Mouse (Mus musculus) forebrain, embryonic 12.5 days (tissue): ENCODE measurements around the gene Tpst2. TPM values are rescaled to one million over a fixed set of nuclear protein-coding genes. Genes with fewer than 3 reads are reported as not detected.
A peak's percentile ranks its signal among the peaks of the same experiment; 100 is the strongest.

Source experiments
- ATAC-seq: fragments of 200-750 bp; cut with Nextera tagmentation; 2 replicates; pipeline ENCODE4 v1.8.0; 2017; ENCODE audit warnings: moderate TSS enrichment; ENCODE audit not compliant: low FRiP score
- H3K27ac ChIP-seq: fragments of 300-500 bp; sonication (generic); 2 replicates; pipeline ENCODE4 v1.5.1; 2016; ENCODE audit warnings: mild to moderate bottlenecking
- H3K27me3 ChIP-seq: fragments of 300-500 bp; sonication (generic); 2 replicates; pipeline ENCODE4 v1.6.1; 2016; ENCODE audit warnings: mild to moderate bottlenecking
- H3K36me3 ChIP-seq: fragments of 300-500 bp; sonication (generic); replicated peaks from 2 replicates; pipeline ENCODE4 v1.6.1; 2016; ENCODE audit warnings: mild to moderate bottlenecking
- H3K4me1 ChIP-seq: fragments of 300-500 bp; sonication (generic); 2 replicates; pipeline ENCODE4 v1.6.1; 2016
- H3K4me2 ChIP-seq: fragments of 300-500 bp; sonication (generic); 2 replicates; pipeline ENCODE4 v1.6.1; 2016; ENCODE audit warnings: mild to moderate bottlenecking, moderate library complexity
- H3K4me3 ChIP-seq: fragments of 300-500 bp; sonication (generic); replicated peaks from 2 replicates; pipeline ENCODE4 v1.5.1; 2016; ENCODE audit warnings: mild to moderate bottlenecking
- H3K9ac ChIP-seq: fragments of 300-500 bp; sonication (generic); 2 replicates; pipeline ENCODE4 v1.6.1; 2016; ENCODE audit warnings: mild to moderate bottlenecking
- H3K9me3 ChIP-seq: fragments of 300-500 bp; sonication (generic); 2 replicates; pipeline ENCODE4 v1.6.1; 2016
- WGBS: fragments of 180-500 bp; shearing (Covaris S2); methylation state at CpG from one replicate; pipeline ENCODE4 v1.1.7; 2016; 5-methylcytosine and 5-hydroxymethylcytosine counted together
- polyA plus RNA-seq: library from polyadenylated mRNA; unstranded; fragments of >200 nt; fragmentation: Nextera tagmentation; extraction: Ambion mirVana; gene quantifications from 2 replicates; pipeline ENCODE4 v1.2.1, GENCODE M21; 2016

Tpst2 gene
- polyA plus RNA-seq, 1 experiment from 2014 or later = 27.1 TPM

GRCm38 (mm10) chr5:112335473-112335872 is 59.0 kb downstream of the Tpst2 start:
- Histone ChIP-seq H3K9me3 (no peaks in the 10 kb centered on the region), H3K4me1 (no peaks in the 10 kb centered on the region), H3K27me3 (no peaks in the 10 kb centered on the region), H3K36me3 (peaks cover 90% of the 10 kb centered on the region), H3K4me3 (no peak overlapping the region), H3K27ac (no peak overlapping the region), H3K4me2 (no peak overlapping the region), H3K9ac (no peak overlapping the region)
- WGBS = 17% methylated on average over 2 of the region's 2 CpGs
- 0 out of 2 replicates have a peak, but pooled peaks have one; percentile 36 for ATAC-seq

GRCm38 (mm10) chr5:112337004-112337403 is 60.5 kb downstream of the Tpst2 start:
- Histone ChIP-seq H3K4me3 (no peak overlapping the region), H3K27me3 (no peaks in the 10 kb centered on the region), H3K4me1 (peaks cover 9% of the 10 kb centered on the region), H3K36me3 (peaks cover 75% of the 10 kb centered on the region), H3K4me2 (no peak overlapping the region), H3K27ac (no peak overlapping the region), H3K9me3 (no peaks in the 10 kb centered on the region), H3K9ac (no peak overlapping the region)
- ATAC-seq = no peak
- WGBS = 94% methylated on average over 22 of the region's 22 CpGs

GRCm38 (mm10) chr5:112339215-112339614 is 62.7 kb downstream of the Tpst2 start:
- Histone ChIP-seq H3K27ac (no peak overlapping the region), H3K9me3 (no peaks in the 10 kb centered on the region), H3K27me3 (no peaks in the 10 kb centered on the region), H3K36me3 (peaks cover 53% of the 10 kb centered on the region), H3K4me2 (no peak overlapping the region), H3K9ac (no peak overlapping the region), H3K4me3 (no peak overlapping the region), H3K4me1 (peaks cover 25% of the 10 kb centered on the region)
- no peak for ATAC-seq
- 78% methylated on average over 7 of the region's 7 CpGs for WGBS

GRCm38 (mm10) chr5:112342463-112343204 is 66.1 kb downstream of the Tpst2 start, which contains the start of the genes Srrd and Hps4:
Gene Srrd, minus strand, starts transcription at chr5:112343040.
Gene Hps4, plus strand, starts transcription at chr5:112343083.
- H3K36me3 ChIP-seq = peaks cover 31% of the 10 kb centered on the region
- peak within 1 kb of the TSS; percentile 70 for H3K27ac ChIP-seq
- ATAC-seq = peak; percentile 77
- H3K4me2 ChIP-seq = peak within 1 kb of the TSS; percentile 76
- H3K9ac ChIP-seq = peak within 1 kb of the TSS; percentile 79
- no peaks in the 10 kb centered on the region for H3K27me3 ChIP-seq
- 2% methylated on average over 50 of the region's 64 CpGs for WGBS
- no peaks in the 10 kb centered on the region for H3K9me3 ChIP-seq
- peak within 1 kb of the TSS; percentile 90 for H3K4me3 ChIP-seq
- peaks cover 39% of the 10 kb centered on the region for H3K4me1 ChIP-seq

- under 1% methylated on average over 24 of the region's 24 CpGs for WGBS
- peak overlapping the region; percentile 70 for H3K27ac ChIP-seq
Measured at GRCm38 (mm10) chr5:112343205-112343595, 66.7 kb downstream of the Tpst2 start.

GRCm38 (mm10) chr5:112344092-112344960 is 67.8 kb downstream of the Tpst2 start:
- H3K9ac ChIP-seq = 0 out of 2 replicates have a peak overlapping the region, but pooled peaks have one; percentile 29
- H3K27me3 ChIP-seq = no peaks in the 10 kb centered on the region
- H3K36me3 ChIP-seq = peaks cover 31% of the 10 kb centered on the region
- no peak overlapping the region for H3K4me2 ChIP-seq
- ATAC-seq = no peak
- H3K9me3 ChIP-seq = no peaks in the 10 kb centered on the region
- H3K4me3 ChIP-seq = no peak overlapping the region
- H3K27ac ChIP-seq = no peak overlapping the region
- peaks cover 39% of the 10 kb centered on the region for H3K4me1 ChIP-seq
- 74% methylated on average over 6 of the region's 6 CpGs for WGBS

More at GRCm38 (mm10) chr5:112343205-112343595, 66.7 kb downstream of the Tpst2 start:
- H3K36me3 ChIP-seq = peaks cover 29% of the 10 kb centered on the region
- H3K4me3 ChIP-seq = peak overlapping the region; percentile 90
- H3K9ac ChIP-seq = peak overlapping the region; percentile 79
- H3K4me2 ChIP-seq = peak overlapping the region; percentile 76
- peaks cover 39% of the 10 kb centered on the region for H3K4me1 ChIP-seq
- H3K27me3 ChIP-seq = no peaks in the 10 kb centered on the region
- ATAC-seq = peak; percentile 75
- H3K9me3 ChIP-seq = no peaks in the 10 kb centered on the region

GRCm38 (mm10) chr5:112346211-112346965 is 69.9 kb downstream of the Tpst2 start:
- ATAC-seq = no peak

GRCm38 (mm10) chr5:112349169-112349568 is 72.7 kb downstream of the Tpst2 start:
- H3K36me3 ChIP-seq = peaks cover 67% of the 10 kb centered on the region
- H3K9me3 ChIP-seq = no peaks in the 10 kb centered on the region
- H3K27ac ChIP-seq = no peak overlapping the region
- H3K4me2 ChIP-seq = no peak overlapping the region
- no peak overlapping the region for H3K4me3 ChIP-seq
- peaks cover 15% of the 10 kb centered on the region; the same call in 1 of the 2 replicates for H3K4me1 ChIP-seq
- no peak overlapping the region for H3K9ac ChIP-seq
- H3K27me3 ChIP-seq = no peaks in the 10 kb centered on the region
- no peak for ATAC-seq
- WGBS = 96% methylated on average over 8 of the region's 8 CpGs

More at GRCm38 (mm10) chr5:112346211-112346965, 69.9 kb downstream of the Tpst2 start:
- Histone ChIP-seq H3K4me1 (peaks cover 36% of the 10 kb centered on the region), H3K4me3 (no peak overlapping the region), H3K27ac (no peak overlapping the region), H3K9me3 (no peaks in the 10 kb centered on the region), H3K4me2 (no peak overlapping the region), H3K36me3 (peaks cover 47% of the 10 kb centered on the region), H3K9ac (no peak overlapping the region), H3K27me3 (no peaks in the 10 kb centered on the region)
- 89% methylated on average over 16 of the region's 16 CpGs for WGBS

- H3K4me2 ChIP-seq = no peak overlapping the region
- H3K4me3 ChIP-seq = no peak overlapping the region
- WGBS = 89% methylated on average over 6 of the region's 6 CpGs
- no peak for ATAC-seq
- no peak overlapping the region for H3K27ac ChIP-seq
- H3K4me1 ChIP-seq = no peaks in the 10 kb centered on the region
- peaks cover 75% of the 10 kb centered on the region for H3K36me3 ChIP-seq
- no peaks in the 10 kb centered on the region for H3K9me3 ChIP-seq
- H3K9ac ChIP-seq = no peak overlapping the region
- H3K27me3 ChIP-seq = no peaks in the 10 kb centered on the region
Measured at GRCm38 (mm10) chr5:112355493-112355892, 79.0 kb downstream of the Tpst2 start.

GRCm38 (mm10) chr5:112355910-112356309 is 79.4 kb downstream of the Tpst2 start, which contains the start of gene Gm6583:
Gene Gm6583, minus strand, starts transcription at chr5:112356033.
- peaks cover 71% of the 10 kb centered on the region for H3K36me3 ChIP-seq

GRCm38 (mm10) chr5:112356322-112356721 is 79.8 kb downstream of the Tpst2 start:
- ATAC-seq = no peak
- Histone ChIP-seq H3K4me2 (no peak overlapping the region), H3K9me3 (no peaks in the 10 kb centered on the region), H3K4me1 (no peaks in the 10 kb centered on the region), H3K9ac (no peak overlapping the region), H3K36me3 (peaks cover 67% of the 10 kb centered on the region), H3K27me3 (no peaks in the 10 kb centered on the region), H3K4me3 (no peak overlapping the region), H3K27ac (no peak overlapping the region)
- 92% methylated on average over 9 of the region's 9 CpGs for WGBS

More at GRCm38 (mm10) chr5:112355910-112356309, 79.4 kb downstream of the Tpst2 start, which contains the start of gene Gm6583:
- ATAC-seq = no peak
- no peak within 1 kb of the TSS for H3K4me3 ChIP-seq
- no peaks in the 10 kb centered on the region for H3K4me1 ChIP-seq
- H3K9me3 ChIP-seq = no peaks in the 10 kb centered on the region
- no peak within 1 kb of the TSS for H3K4me2 ChIP-seq
- no peak within 1 kb of the TSS for H3K27ac ChIP-seq
- H3K9ac ChIP-seq = no peak within 1 kb of the TSS
- 62% methylated on average over 13 of the region's 13 CpGs for WGBS
- H3K27me3 ChIP-seq = no peaks in the 10 kb centered on the region
